Mouse (Mus musculus): ENCODE results near the gene Anxa11.
"Not testable (repeated sequence)": the region's sequence is repeated elsewhere in the genome, so short reads cannot be mapped to it uniquely, and the experiment has no call there.

The Anxa11 gene

GRCm38 (mm10) chr14:25841991-25842687 lies at the start of gene Anxa11:
Anxa11 (plus strand) TSS chr14:25842156.
- peak; percentile 92 to 94 for DNase-seq

- no peak for DNase-seq
Measured at GRCm38 (mm10) chr14:25794331-25794730, 47.6 kb upstream of the Anxa11 start.

- no peak for DNase-seq
Measured at GRCm38 (mm10) chr14:25795067-25795466, 46.9 kb upstream of the Anxa11 start.

GRCm38 (mm10) chr14:25795561-25796174 lies 46.3 kb upstream of the Anxa11 start:
- DNase-seq: peak; percentile 48 to 66

- DNase-seq: no peak
Measured at GRCm38 (mm10) chr14:25796619-25797018, 45.3 kb upstream of the Anxa11 start.

GRCm38 (mm10) chr14:25800166-25800960 lies 41.6 kb upstream of the Anxa11 start:
- peak; percentile 79 to 90 for DNase-seq

- no peak for DNase-seq
Measured at GRCm38 (mm10) chr14:25802511-25802910, 39.4 kb upstream of the Anxa11 start.

GRCm38 (mm10) chr14:25803246-25803809 lies 38.6 kb upstream of the Anxa11 start:
- DNase-seq: no peak

- peak in 1 of 2 experiments; percentile 65 for DNase-seq
Measured at GRCm38 (mm10) chr14:25805871-25806270, 36.1 kb upstream of the Anxa11 start.

- no peak for DNase-seq
Measured at GRCm38 (mm10) chr14:25806561-25806960, 35.4 kb upstream of the Anxa11 start.

- not testable (repeated sequence) for DNase-seq
Measured at GRCm38 (mm10) chr14:25811026-25811425, 30.9 kb upstream of the Anxa11 start.

- DNase-seq: no peak
Measured at GRCm38 (mm10) chr14:25814140-25814539, 27.8 kb upstream of the Anxa11 start.

- peak; percentile 65 to 76 for DNase-seq
Measured at GRCm38 (mm10) chr14:25816416-25816815, 25.5 kb upstream of the Anxa11 start.

GRCm38 (mm10) chr14:25822584-25822983 lies 19.4 kb upstream of the Anxa11 start:
- DNase-seq: no peak

GRCm38 (mm10) chr14:25824995-25825394 lies 17.0 kb upstream of the Anxa11 start:
- DNase-seq: no peak

GRCm38 (mm10) chr14:25825880-25826626 lies 15.9 kb upstream of the Anxa11 start:
- no peak for DNase-seq

- no peak for DNase-seq
Measured at GRCm38 (mm10) chr14:25826866-25827265, 15.1 kb upstream of the Anxa11 start.

- DNase-seq: no peak
Measured at GRCm38 (mm10) chr14:25831332-25831731, 10.6 kb upstream of the Anxa11 start.

- peak; percentile 57 to 70 for DNase-seq
Measured at GRCm38 (mm10) chr14:25832301-25832700, 9.7 kb upstream of the Anxa11 start.

GRCm38 (mm10) chr14:25838411-25838810 lies 3.5 kb upstream of the Anxa11 start:
- DNase-seq: no peak

GRCm38 (mm10) chr14:25839791-25840190 lies 2.2 kb upstream of the Anxa11 start:
- no peak for DNase-seq

GRCm38 (mm10) chr14:25840961-25841360 lies 995 bp upstream of the Anxa11 start:
- DNase-seq: peak in 1 of 2 experiments; percentile 57

Data from kidney, postnatal 25 days (tissue).